ENCODE assay signal across 8 mouse cellular contexts in the genomic region with DNA sequence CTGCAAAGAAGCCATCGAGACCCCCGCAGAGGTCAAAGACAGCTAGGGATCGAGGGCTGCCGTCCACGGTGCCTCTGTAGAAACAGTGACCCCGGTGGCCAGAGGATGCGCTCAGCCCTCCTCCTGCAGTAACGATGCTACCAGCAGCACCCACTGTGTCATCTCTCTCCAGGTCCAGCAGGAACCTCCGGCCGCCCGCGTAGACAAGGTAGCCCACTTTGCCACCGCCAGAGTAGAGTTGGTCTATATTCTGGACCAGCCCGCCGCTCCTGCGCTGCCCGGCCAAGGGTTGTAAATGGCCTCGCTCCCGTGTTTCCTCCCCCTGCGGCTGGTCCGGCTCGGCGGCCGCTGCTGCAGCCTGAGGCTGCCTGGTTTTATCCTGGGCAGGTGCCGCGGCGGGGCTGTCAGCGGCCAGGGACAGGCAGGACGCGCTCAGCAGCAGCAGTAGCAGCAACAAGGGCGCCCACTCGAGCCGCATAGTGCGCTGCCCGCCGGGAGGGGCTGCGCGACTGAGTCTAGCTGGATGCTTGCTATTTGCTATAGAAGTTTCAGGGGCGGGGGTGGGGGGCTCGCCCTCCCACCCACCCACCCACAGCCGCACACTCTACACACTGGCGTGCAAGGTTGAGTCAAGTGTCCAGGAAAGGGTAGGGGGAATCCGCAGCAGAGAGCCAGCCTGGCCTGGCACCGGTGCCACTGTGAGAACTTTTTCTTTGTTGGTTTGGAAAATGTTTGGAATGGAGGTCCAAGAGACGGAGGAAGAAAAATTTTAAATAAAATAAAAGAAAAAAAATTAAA. TPM values are rescaled to one million over a fixed set of nuclear protein-coding genes. Genes with fewer than 3 reads are reported as not detected.
A peak's percentile ranks its signal among the peaks of the same experiment; 100 is the strongest.
DNase-seq lines count a peak whose midpoint lies in the region; ATAC-seq lines count a peak whose summit lies in the region.

No protein-coding gene starts in this region.

- 1% methylated on average over 45 of the region's 45 CpGs for WGBS in intestine, embryonic 16.5 days
- under 1% methylated on average over 45 of the region's 45 CpGs for WGBS in lung, embryonic 16.5 days

- H3K4me2 ChIP-seq in intestine, embryonic 16.5 days (ENCODE audit: low read depth, low read length): peak overlapping the region; percentile 85
- H3K4me2 ChIP-seq in lung, embryonic 16.5 days (ENCODE audit: low read depth, low read length): peak overlapping the region; percentile 96

- DNase-seq in left cerebral cortex, adult 18-20 months (ENCODE audit: low spot score in 2 of 2): peak; percentile 9 to 10
- DNase-seq in left cerebral cortex, adult 9 months (ENCODE audit: low spot score in 2 of 2): no peak
- peak; percentile 3 to 12 for DNase-seq in adrenal gland, postnatal 4 days (ENCODE audit: low spot score in 2 of 2)
- DNase-seq in gastrocnemius, postnatal 25 days: peak; percentile 31
- peak; percentile 31 to 42 for DNase-seq in right cerebral cortex, postnatal 10 days (ENCODE audit: low spot score in 2 of 2)

- H3K4me3 ChIP-seq in intestine, embryonic 16.5 days (ENCODE audit: low read length): peak overlapping the region; percentile 63
- peak overlapping the region; percentile 58 for H3K4me3 ChIP-seq in lung, embryonic 16.5 days (ENCODE audit: low read length)

- peaks cover 9% of the 10 kb centered on the region for H3K4me1 ChIP-seq in intestine, embryonic 16.5 days (ENCODE audit: control insufficient read depth, insufficient read depth, low read length)
- H3K4me1 ChIP-seq in lung, embryonic 16.5 days (replicated peaks; ENCODE audit: control insufficient read depth, insufficient read depth, low read length): peaks cover 11% of the 10 kb centered on the region; the same call in 1 of the 2 replicates

- peak overlapping the region; percentile 66; the same call in 1 of the 2 replicates for H3K9ac ChIP-seq in intestine, embryonic 16.5 days (ENCODE audit: low read depth, low read length)
- peak overlapping the region; percentile 69 for H3K9ac ChIP-seq in lung, embryonic 16.5 days (ENCODE audit: low read length)

- H3K9me3 ChIP-seq in intestine, embryonic 16.5 days (ENCODE audit: control insufficient read depth, low read length): no peaks in the 10 kb centered on the region
- no peaks in the 10 kb centered on the region for H3K9me3 ChIP-seq in lung, embryonic 16.5 days (ENCODE audit: control insufficient read depth, low read length)

- H3K27ac ChIP-seq in intestine, embryonic 16.5 days (ENCODE audit: low read length): no peak overlapping the region
- peak overlapping the region; percentile 60; the same call in 1 of the 2 replicates for H3K27ac ChIP-seq in lung, embryonic 16.5 days (ENCODE audit: low read length)

- ATAC-seq in intestine, embryonic 16.5 days: peak; percentile 45
- ATAC-seq in lung, embryonic 16.5 days (ENCODE audit: low read depth): peak; percentile 64
- no peak for ATAC-seq in erythroid progenitor cell, adult 5-6 weeks (replicated peaks; ENCODE audit: low FRiP score, poor library complexity, severe bottlenecking)

- H3K36me3 ChIP-seq in intestine, embryonic 16.5 days (ENCODE audit: control insufficient read depth, insufficient read depth, low read length): no peaks in the 10 kb centered on the region
- H3K36me3 ChIP-seq in lung, embryonic 16.5 days (ENCODE audit: control insufficient read depth, insufficient read depth, low read length): no peaks in the 10 kb centered on the region

- peaks cover 15% of the 10 kb centered on the region for H3K27me3 ChIP-seq in intestine, embryonic 16.5 days (replicated peaks; ENCODE audit: control insufficient read depth, insufficient read depth, low read length)
- peaks cover 13% of the 10 kb centered on the region; the same call in 1 of the 2 replicates for H3K27me3 ChIP-seq in lung, embryonic 16.5 days (ENCODE audit: control insufficient read depth, insufficient read depth, low read depth, low read length)

RNA-seq across cellular contexts. Expression of gene Adamts5, which starts 1.6 kb away (rescaled TPM):
- under 1 TPM; 0.75 to 0.79 TPM for total RNA-seq in left cerebral cortex, adult 18-20 months (2021)
- 1 to 10 TPM; 8.9 to 9.8 TPM for total RNA-seq in adrenal gland, postnatal 4 days (2021)
- 1 to 10 TPM; 5.8 to 7.2 TPM for total RNA-seq in gastrocnemius, postnatal 25 days (2021)
- polyA plus RNA-seq in intestine, embryonic 16.5 days (2015; fragmentation: Nextera tagmentation; extraction: Ambion mirVana): 1.3 TPM in 2 replicates
- 3.8 TPM in 2 replicates for polyA plus RNA-seq in lung, embryonic 16.5 days (2015; fragmentation: Nextera tagmentation; extraction: Ambion mirVana)
- not detected in 2 replicates for total RNA-seq in erythroid progenitor cell, adult 5-6 weeks (2015; ENCODE audit: low replicate concordance)
- 0.13 TPM in 1 of 2 replicates, not detected in the other for total RNA-seq in erythroid progenitor cell, adult 5-6 weeks (2017; ENCODE audit: low replicate concordance)

Comparison
In these comparisons a context has a peak if more than half of its experiments do, and no peak if none do; other contexts are left out.
1. DNase-seq: peak in left cerebral cortex, adult 18-20 months (2 of 2), adrenal gland, postnatal 4 days (2 of 2), gastrocnemius, postnatal 25 days (single experiment) and right cerebral cortex, postnatal 10 days (2 of 2); none in left cerebral cortex, adult 9 months (0 of 2).